In the genomic region with DNA sequence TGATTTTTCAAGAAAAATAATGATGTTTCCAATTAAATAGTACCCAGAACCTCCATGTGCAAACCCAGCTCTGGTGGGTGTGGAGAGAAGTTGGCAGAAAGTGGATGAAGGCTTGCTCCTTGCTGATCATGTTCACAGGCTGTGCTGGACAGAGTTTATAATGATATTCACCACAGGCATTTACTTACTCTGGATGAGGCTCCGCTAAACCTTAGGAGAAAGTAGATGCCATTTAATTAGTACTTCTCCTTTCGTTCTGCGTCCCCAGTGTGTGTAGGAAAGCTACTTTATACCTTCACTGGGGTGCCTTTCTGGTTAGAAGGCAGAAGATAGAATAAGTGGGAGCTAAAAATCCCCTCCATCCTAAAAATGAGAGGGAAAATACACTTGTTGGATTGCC, we compare ENCODE assay signal across 30 mouse cellular contexts. TPM values are rescaled to one million over a fixed set of nuclear protein-coding genes. Genes with fewer than 3 reads are reported as not detected.
A peak's percentile ranks its signal among the peaks of the same experiment; 100 is the strongest.
DNase-seq lines count a peak whose midpoint lies in the region; ATAC-seq and TF ChIP-seq lines count a peak whose summit lies in the region.
"Had no signal": no experiment of that assay in that cellular context is flagged by ENCODE, and none has a peak within 500 bp of the region (broad histone marks: within the 10 kb centered on the region; RNA-seq: fewer than 3 reads in every experiment).

No protein-coding gene starts in this region.

- no peak overlapping the region for H3K9ac ChIP-seq in hindbrain, embryonic 12.5 days
- no peak overlapping the region for H3K9ac ChIP-seq in hindbrain, postnatal 0 days (replicated peaks; ENCODE audit: low read length)
- H3K9ac ChIP-seq in hindbrain, embryonic 13.5 days = no peak overlapping the region
- no peak overlapping the region for H3K9ac ChIP-seq in midbrain, embryonic 16.5 days (ENCODE audit: low read depth, low read length)
- H3K9ac ChIP-seq: embryonic facial prominence, embryonic 15.5 days; heart, embryonic 15.5 days; liver, embryonic 15.5 days; lung, embryonic 14.5 days had no signal

- TF ChIP-seq CTCF in hindbrain, postnatal 0 days (IDR thresholded peaks at IDR 0.05; ENCODE audit: low read depth) = no peak
- no peak for TF ChIP-seq CTCF in left cerebral cortex, adult 2 months (IDR thresholded peaks at IDR 0.05)

- H3K36me3 ChIP-seq in hindbrain, embryonic 12.5 days = no peaks in the 10 kb centered on the region
- H3K36me3 ChIP-seq in hindbrain, postnatal 0 days (ENCODE audit: insufficient read depth, low read length) = no peaks in the 10 kb centered on the region
- no peaks in the 10 kb centered on the region for H3K36me3 ChIP-seq in hindbrain, embryonic 13.5 days
- no peaks in the 10 kb centered on the region for H3K36me3 ChIP-seq in midbrain, embryonic 16.5 days (ENCODE audit: control insufficient read depth, insufficient read depth, low read length)
- H3K36me3 ChIP-seq: embryonic facial prominence, embryonic 10.5 days; embryonic facial prominence, embryonic 15.5 days; heart, embryonic 10.5 days; heart, embryonic 15.5 days; liver, embryonic 15.5 days had no signal

- H3K4me3 ChIP-seq in hindbrain, embryonic 12.5 days = no peak overlapping the region
- H3K4me3 ChIP-seq in hindbrain, postnatal 0 days (ENCODE audit: low read length) = no peak overlapping the region
- H3K4me3 ChIP-seq in hindbrain, embryonic 13.5 days = no peak overlapping the region
- H3K4me3 ChIP-seq in midbrain, embryonic 16.5 days (ENCODE audit: low read depth, low read length) = no peak overlapping the region
- no peak overlapping the region for H3K4me3 ChIP-seq in left cerebral cortex, adult 2 months
- H3K4me3 ChIP-seq: embryonic facial prominence, embryonic 10.5 days; embryonic facial prominence, embryonic 15.5 days; heart, embryonic 10.5 days; heart, embryonic 15.5 days; liver, embryonic 15.5 days had no signal

- peaks cover 21% of the 10 kb centered on the region for H3K4me1 ChIP-seq in hindbrain, embryonic 12.5 days
- H3K4me1 ChIP-seq in hindbrain, postnatal 0 days (ENCODE audit: insufficient read depth, low read length) = peaks cover 8% of the 10 kb centered on the region
- H3K4me1 ChIP-seq in hindbrain, embryonic 13.5 days (replicated peaks) = peaks cover 22% of the 10 kb centered on the region
- H3K4me1 ChIP-seq in midbrain, embryonic 16.5 days (ENCODE audit: control insufficient read depth, insufficient read depth, low read length) = peaks cover 16% of the 10 kb centered on the region
- H3K4me1 ChIP-seq: liver, embryonic 15.5 days had no signal

- DNase-seq in embryo, embryonic 9.5 days (ENCODE audit: extremely low spot score) = peak; percentile 6
- DNase-seq in embryo, embryonic 10.5 days (ENCODE audit: low spot score) = no peak
- DNase-seq in hindbrain, postnatal 0 days (ENCODE audit: low spot score) = no peak
- DNase-seq in adrenal gland, postnatal 36 days = no peak
- no peak for DNase-seq in left cerebral cortex, adult 2 months (ENCODE audit: extremely low spot score in 1 of 2, low spot score in 2 of 2)
- DNase-seq: adrenal gland, adult 8-10 months; cerebellum, adult 11-12 months; cerebellum, postnatal 10 days; gastrocnemius, postnatal 25 days; heart, adult 11 months; kidney, postnatal 10 days; layer of hippocampus, adult 9-11 months; lung, embryonic 14.5 days; lung, postnatal 14 days; right cerebral cortex, postnatal 4 days; thymus, postnatal 4 days had no signal

- intact Hi-C loops in left cerebral cortex, adult 2 months (cut with DNase I) = no loop called here

- H3K27ac ChIP-seq in hindbrain, embryonic 12.5 days = peak overlapping the region; percentile 79; the same call in 1 of the 2 replicates
- H3K27ac ChIP-seq in hindbrain, postnatal 0 days = no peak overlapping the region
- H3K27ac ChIP-seq in hindbrain, embryonic 13.5 days = no peak overlapping the region; the same call in 1 of the 2 replicates
- no peak overlapping the region for H3K27ac ChIP-seq in midbrain, embryonic 16.5 days (ENCODE audit: low read length)
- no peak overlapping the region for H3K27ac ChIP-seq in left cerebral cortex, adult 2 months
- H3K27ac ChIP-seq: embryonic facial prominence, embryonic 10.5 days; embryonic facial prominence, embryonic 15.5 days; heart, embryonic 10.5 days; heart, embryonic 15.5 days; liver, embryonic 15.5 days had no signal

- H3K27me3 ChIP-seq in hindbrain, embryonic 12.5 days = no peaks in the 10 kb centered on the region
- no peaks in the 10 kb centered on the region for H3K27me3 ChIP-seq in hindbrain, postnatal 0 days (ENCODE audit: insufficient read depth, low read length)
- H3K27me3 ChIP-seq in hindbrain, embryonic 13.5 days = no peaks in the 10 kb centered on the region
- H3K27me3 ChIP-seq in midbrain, embryonic 16.5 days (ENCODE audit: control insufficient read depth, insufficient read depth, low read depth, low read length) = no peaks in the 10 kb centered on the region
- H3K27me3 ChIP-seq: CH12.LX; embryonic facial prominence, embryonic 15.5 days; heart, embryonic 15.5 days; liver, embryonic 15.5 days had no signal

- no peak overlapping the region for H3K4me2 ChIP-seq in hindbrain, embryonic 12.5 days (replicated peaks)
- H3K4me2 ChIP-seq in hindbrain, postnatal 0 days (ENCODE audit: low read depth, low read length) = no peak overlapping the region
- 0 out of 2 replicates have a peak overlapping the region, but pooled peaks have one; percentile 48 for H3K4me2 ChIP-seq in hindbrain, embryonic 13.5 days
- H3K4me2 ChIP-seq in midbrain, embryonic 16.5 days (ENCODE audit: low read length) = no peak overlapping the region
- H3K4me2 ChIP-seq: embryonic facial prominence, embryonic 15.5 days; heart, embryonic 15.5 days; liver, embryonic 15.5 days; lung, embryonic 14.5 days had no signal

- ATAC-seq in hindbrain, embryonic 12.5 days (ENCODE audit: low FRiP score) = no peak
- ATAC-seq in hindbrain, postnatal 0 days = no peak
- ATAC-seq in hindbrain, embryonic 13.5 days (ENCODE audit: low FRiP score) = no peak
- 0 out of 2 replicates have a peak, but pooled peaks have one; percentile 16 for ATAC-seq in midbrain, embryonic 16.5 days
- ATAC-seq: intestine, postnatal 0 days had no signal

- no peaks in the 10 kb centered on the region for H3K9me3 ChIP-seq in hindbrain, embryonic 12.5 days (replicated peaks)
- no peaks in the 10 kb centered on the region for H3K9me3 ChIP-seq in hindbrain, postnatal 0 days (ENCODE audit: low read length)
- H3K9me3 ChIP-seq in hindbrain, embryonic 13.5 days = no peaks in the 10 kb centered on the region
- no peaks in the 10 kb centered on the region for H3K9me3 ChIP-seq in midbrain, embryonic 16.5 days (replicated peaks; ENCODE audit: control insufficient read depth, low read length, poor library complexity, severe bottlenecking)
- H3K9me3 ChIP-seq: embryonic facial prominence, embryonic 10.5 days; embryonic facial prominence, embryonic 15.5 days; heart, embryonic 10.5 days; heart, embryonic 15.5 days; liver, embryonic 15.5 days had no signal

- WGBS in hindbrain, embryonic 12.5 days = 78% methylated on average over 3 of the region's 3 CpGs
- 59% methylated on average over 3 of the region's 3 CpGs for WGBS in hindbrain, postnatal 0 days
- WGBS in hindbrain, embryonic 13.5 days = 64% methylated on average over 3 of the region's 3 CpGs
- WGBS in midbrain, embryonic 16.5 days = 42% methylated on average over 3 of the region's 3 CpGs

RNA-seq across cellular contexts. Expression of gene Slc35f1, which starts 53.5 kb away (rescaled TPM):
- 22.1 and 23.2 TPM in 2 replicates for polyA plus RNA-seq in hindbrain, embryonic 12.5 days (2016; fragmentation: Nextera tagmentation; extraction: Ambion mirVana)
- total RNA-seq in hindbrain, postnatal 0 days (2014; rRNA removed) = 83.3 and 85.3 TPM in 2 replicates
- polyA plus RNA-seq in hindbrain, postnatal 0 days (2015; fragmentation: Nextera tagmentation; extraction: Ambion mirVana) = 28.3 and 31.7 TPM in 2 replicates
- 28.9 and 31.6 TPM in 2 replicates for polyA plus RNA-seq in hindbrain, embryonic 13.5 days (2015; fragmentation: Nextera tagmentation; extraction: Ambion mirVana)
- 45.3 and 49.6 TPM in 2 replicates for polyA plus RNA-seq in midbrain, embryonic 16.5 days (2015; fragmentation: Nextera tagmentation; extraction: Ambion mirVana)
- under 1 TPM; 0.73 to 0.89 TPM for total RNA-seq in adrenal gland, postnatal 36 days (2021)
- total RNA-seq in left cerebral cortex, adult 2 months (2021) = 10 to 100 TPM; 46.3 to 46.6 TPM
- total RNA-seq: common myeloid progenitor, adult 5-6 weeks; liver, adult 2 months; neutrophil, adult 5-6 weeks had no signal
- polyA plus RNA-seq: C2C12; liver, adult 2 months had no signal
